Mouse (Mus musculus) bone marrow, adult 2 months (tissue): ENCODE results near the gene Mapkapk2. TPM values are rescaled to one million over a fixed set of nuclear protein-coding genes. Genes with fewer than 3 reads are reported as not detected.

ENCODE experiments used
- H3K27ac ChIP-seq: fragments of 200-500 bp; 2 replicates; pipeline ENCODE4 v1.5.1; 2012; ENCODE audit warnings: low read depth, mild to moderate bottlenecking, control low read depth, inconsistent platforms, low read length; ENCODE audit not compliant: control insufficient read depth, poor library complexity, insufficient read depth
- H3K4me1 ChIP-seq: fragments of 200-500 bp; 2 replicates; pipeline ENCODE4 v1.6.1; 2011; ENCODE audit warnings: low read length; ENCODE audit not compliant: control insufficient read depth, insufficient read depth
- H3K4me3 ChIP-seq: fragments of 200-500 bp; replicated peaks from 2 replicates; pipeline ENCODE3; 2011; ENCODE audit warnings: mild to moderate bottlenecking, low read depth, low read length, control low read depth; ENCODE audit not compliant: control insufficient read depth
- CTCF ChIP-seq: fragments of 200-500 bp; IDR thresholded peaks from 2 replicates; pipeline ENCODE4 v1.5.1; 2011; ENCODE audit warnings: low read length, control low read depth; ENCODE audit not compliant: control insufficient read depth, insufficient read depth
- POLR2A ChIP-seq: fragments of 200-500 bp; IDR thresholded peaks from 2 replicates; pipeline ENCODE4 v1.6.1; 2011; ENCODE audit warnings: low read depth, mild to moderate bottlenecking, control low read depth, low read length, borderline replicate concordance; ENCODE audit not compliant: control insufficient read depth
- WGBS: fragments of 180-500 bp; shearing (Covaris S2); methylation state at CpG from one replicate; pipeline ENCODE4 v1.1.7; 2018; 5-methylcytosine and 5-hydroxymethylcytosine counted together
- polyA plus RNA-seq: library from polyadenylated mRNA; stranded (reverse); fragments of >200 nt; gene quantifications from 2 replicates; pipeline ENCODE4 v1.2.4, GENCODE M21; 2011; ENCODE audit warnings: low replicate concordance; ENCODE audit not compliant: missing spikeins, insufficient read depth, insufficient read length

Mapkapk2 gene
- polyA plus RNA-seq, 1 experiment = 38.1 TPM

DNA sequence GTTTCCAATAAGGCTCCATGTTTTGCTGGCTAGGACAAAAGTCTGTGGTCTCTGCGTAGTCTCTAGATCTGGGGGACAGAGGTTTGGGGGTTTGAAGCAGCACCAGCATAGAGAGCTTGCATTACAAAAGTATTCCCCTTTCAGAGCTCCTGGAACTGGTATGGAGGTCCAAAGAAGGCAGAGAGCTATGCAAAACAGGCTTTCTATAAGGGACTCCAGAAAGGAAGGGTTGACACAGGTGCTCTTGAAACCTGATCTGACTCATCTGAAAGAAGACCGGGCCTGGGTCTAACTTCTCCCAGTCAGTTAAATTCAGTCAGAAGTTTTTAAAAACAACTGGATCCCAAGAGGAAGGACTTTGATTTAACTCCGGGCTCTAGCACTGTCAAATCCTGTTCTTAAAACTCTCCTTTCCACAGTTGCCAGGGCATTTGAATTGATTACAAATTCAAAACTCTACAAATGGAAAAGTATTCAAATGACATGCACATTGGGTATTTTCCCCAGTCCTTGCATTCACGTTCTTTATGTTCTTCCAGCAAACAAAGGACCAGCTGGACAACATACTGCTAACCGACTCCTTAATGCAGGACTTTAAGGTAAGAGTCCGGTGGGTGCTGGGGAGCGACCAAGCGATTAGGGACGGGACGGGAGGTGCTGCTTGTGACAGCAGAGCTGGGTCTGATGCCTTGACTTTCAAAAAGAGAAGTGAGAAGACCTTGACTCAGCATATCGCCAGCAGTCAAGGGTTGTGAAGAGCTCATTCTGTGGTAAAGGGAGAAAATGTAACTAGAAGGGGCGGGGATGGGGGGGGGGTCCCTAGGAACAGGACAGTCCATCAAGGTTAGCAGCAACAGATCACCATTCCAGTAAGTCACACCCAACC, 77.0 kb downstream of the Mapkapk2 start:
- WGBS = 15% methylated on average over 12 of the region's 12 CpGs
- TF ChIP-seq CTCF (no peak), POLR2A (no peak)
- no peak overlapping the region for H3K4me3 ChIP-seq
- H3K27ac ChIP-seq = no peak overlapping the region
- H3K4me1 ChIP-seq = peaks cover 4% of the 10 kb centered on the region

DNA sequence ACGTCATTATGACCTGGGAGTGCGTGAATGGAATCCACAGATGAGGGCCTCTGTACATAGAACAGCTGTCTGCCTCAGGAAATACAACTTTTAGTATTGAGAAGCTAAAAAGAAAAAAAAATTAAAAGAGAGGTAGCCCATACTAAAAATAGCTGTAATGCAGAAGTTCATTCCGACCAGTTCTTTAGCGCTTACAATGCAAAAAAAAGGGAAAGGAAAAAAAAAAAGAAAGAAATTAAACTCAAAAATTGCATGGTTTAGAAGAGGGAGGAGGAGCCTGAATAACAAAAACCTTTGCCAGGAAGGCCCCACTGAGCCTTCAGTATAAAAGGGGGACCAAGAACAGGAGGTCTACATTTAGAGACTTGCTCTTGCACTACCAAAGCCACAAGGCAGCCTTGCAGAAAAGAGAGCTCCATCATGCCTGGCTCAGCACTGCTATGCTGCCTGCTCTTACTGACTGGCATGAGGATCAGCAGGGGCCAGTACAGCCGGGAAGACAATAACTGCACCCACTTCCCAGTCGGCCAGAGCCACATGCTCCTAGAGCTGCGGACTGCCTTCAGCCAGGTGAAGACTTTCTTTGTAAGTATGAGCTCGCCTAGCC, 78.0 kb downstream of the Mapkapk2 start, which contains the start of gene Il10:
TSS of gene Il10 (plus strand) at position 354 of the 607 bp plus-strand sequence.
- Histone ChIP-seq H3K27ac (no peak within 1 kb of the TSS), H3K4me1 (peaks cover 2% of the 10 kb centered on the region; the same call in 1 of the 2 replicates), H3K4me3 (no peak within 1 kb of the TSS)
- WGBS = 20% methylated on average over 8 of the region's 8 CpGs
- TF ChIP-seq CTCF (no peak), POLR2A (no peak)

DNA sequence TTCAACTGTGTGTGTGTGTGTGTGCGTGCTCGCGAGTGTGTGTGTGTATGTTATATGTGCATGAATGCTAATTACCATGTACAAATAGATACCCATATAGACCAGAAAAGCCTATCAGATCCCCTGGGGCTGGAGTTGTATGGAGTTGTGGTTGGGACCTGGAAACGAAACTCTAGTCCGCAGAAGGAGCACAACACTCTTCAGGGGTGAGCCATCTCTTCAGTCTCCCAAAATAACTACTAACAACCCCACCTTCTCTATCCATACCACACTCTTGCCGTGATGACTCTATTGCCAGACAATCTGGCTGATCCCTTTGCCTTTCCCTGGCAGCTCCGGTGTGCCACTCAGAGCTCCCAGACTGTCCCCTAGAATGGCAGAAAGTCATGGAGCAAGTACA, 81.7 kb downstream of the Mapkapk2 start:
- Histone ChIP-seq H3K4me1 (peaks cover 2% of the 10 kb centered on the region; the same call in 1 of the 2 replicates), H3K4me3 (no peak overlapping the region), H3K27ac (no peak overlapping the region)
- TF ChIP-seq CTCF (no peak), POLR2A (no peak)
- 81% methylated on average over 7 of the region's 7 CpGs for WGBS

DNA sequence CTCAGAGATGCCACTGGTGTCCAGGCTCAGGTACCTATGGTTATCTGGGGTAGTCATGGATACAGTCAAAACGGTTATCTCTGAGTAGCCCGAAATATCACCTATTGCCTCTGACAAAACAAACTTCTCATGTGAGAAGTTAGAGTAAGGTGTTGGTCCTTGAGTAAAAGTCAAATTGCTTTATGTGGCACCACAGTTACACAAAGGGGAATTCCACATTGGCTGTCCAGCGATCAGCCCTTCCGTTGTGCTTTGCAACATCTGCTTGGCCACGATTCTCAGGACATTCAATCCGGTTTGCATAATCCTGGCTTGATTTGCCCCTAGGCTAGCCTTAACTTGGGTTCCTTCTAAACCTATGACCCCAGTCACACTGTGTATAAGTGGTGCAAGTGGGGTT, 82.3 kb downstream of the Mapkapk2 start:
- Histone ChIP-seq H3K4me1 (peaks cover 2% of the 10 kb centered on the region; the same call in 1 of the 2 replicates), H3K27ac (no peak overlapping the region), H3K4me3 (no peak overlapping the region)
- TF ChIP-seq CTCF (no peak), POLR2A (no peak)
- WGBS = 48% methylated on average over 6 of the region's 6 CpGs

DNA sequence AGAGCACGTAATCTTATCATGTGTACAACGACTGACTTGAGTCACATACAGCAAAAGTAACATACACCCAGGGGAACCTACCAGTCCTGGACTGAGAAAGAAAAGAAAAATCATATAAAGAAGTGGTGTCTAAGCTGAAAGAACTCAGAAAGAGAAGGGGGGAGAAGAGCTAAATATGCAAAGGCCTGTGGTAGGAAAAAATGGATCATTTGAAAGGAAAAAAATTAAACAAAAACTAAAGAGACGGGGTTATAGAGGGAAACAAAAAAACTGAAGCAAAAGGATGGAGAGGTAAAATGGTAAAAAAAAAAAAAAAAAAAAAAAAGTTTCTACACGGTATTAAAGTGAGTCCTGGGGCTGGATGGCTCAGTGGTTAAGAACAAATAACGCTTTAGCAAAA, 83.7 kb downstream of the Mapkapk2 start:
- TF ChIP-seq CTCF (no peak), POLR2A (no peak)
- no peak overlapping the region for H3K27ac ChIP-seq
- H3K4me3 ChIP-seq = no peak overlapping the region
- WGBS = 84% methylated on average over 5 of the region's 5 CpGs
- H3K4me1 ChIP-seq = 0 out of 2 replicates have a peak, but pooled peaks cover under 1% of the 10 kb centered on the region

DNA sequence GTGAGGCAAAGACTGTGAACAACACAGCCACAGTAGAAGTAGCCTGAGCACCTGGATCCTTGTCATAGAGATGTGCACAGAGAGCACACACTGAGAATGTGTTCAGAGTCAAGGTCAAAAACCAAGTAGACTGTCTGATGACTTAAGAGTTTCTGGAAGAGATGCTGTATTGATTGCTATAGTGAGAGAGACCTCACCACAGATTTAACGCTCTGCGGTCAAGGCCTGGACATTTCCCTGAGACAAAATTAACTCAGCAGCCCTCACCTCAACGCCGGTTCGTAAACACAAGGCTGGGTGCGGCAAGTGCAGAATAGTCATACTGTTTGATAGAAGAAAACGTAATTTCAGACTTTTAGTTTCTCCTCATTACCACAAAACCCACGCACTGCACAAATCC, 85.1 kb downstream of the Mapkapk2 start:
- no peaks in the 10 kb centered on the region for H3K4me1 ChIP-seq
- no peak for TF ChIP-seq CTCF
- TF ChIP-seq POLR2A = no peak
- WGBS = 85% methylated on average over 8 of the region's 8 CpGs
- H3K27ac ChIP-seq = no peak overlapping the region
- no peak overlapping the region for H3K4me3 ChIP-seq

DNA sequence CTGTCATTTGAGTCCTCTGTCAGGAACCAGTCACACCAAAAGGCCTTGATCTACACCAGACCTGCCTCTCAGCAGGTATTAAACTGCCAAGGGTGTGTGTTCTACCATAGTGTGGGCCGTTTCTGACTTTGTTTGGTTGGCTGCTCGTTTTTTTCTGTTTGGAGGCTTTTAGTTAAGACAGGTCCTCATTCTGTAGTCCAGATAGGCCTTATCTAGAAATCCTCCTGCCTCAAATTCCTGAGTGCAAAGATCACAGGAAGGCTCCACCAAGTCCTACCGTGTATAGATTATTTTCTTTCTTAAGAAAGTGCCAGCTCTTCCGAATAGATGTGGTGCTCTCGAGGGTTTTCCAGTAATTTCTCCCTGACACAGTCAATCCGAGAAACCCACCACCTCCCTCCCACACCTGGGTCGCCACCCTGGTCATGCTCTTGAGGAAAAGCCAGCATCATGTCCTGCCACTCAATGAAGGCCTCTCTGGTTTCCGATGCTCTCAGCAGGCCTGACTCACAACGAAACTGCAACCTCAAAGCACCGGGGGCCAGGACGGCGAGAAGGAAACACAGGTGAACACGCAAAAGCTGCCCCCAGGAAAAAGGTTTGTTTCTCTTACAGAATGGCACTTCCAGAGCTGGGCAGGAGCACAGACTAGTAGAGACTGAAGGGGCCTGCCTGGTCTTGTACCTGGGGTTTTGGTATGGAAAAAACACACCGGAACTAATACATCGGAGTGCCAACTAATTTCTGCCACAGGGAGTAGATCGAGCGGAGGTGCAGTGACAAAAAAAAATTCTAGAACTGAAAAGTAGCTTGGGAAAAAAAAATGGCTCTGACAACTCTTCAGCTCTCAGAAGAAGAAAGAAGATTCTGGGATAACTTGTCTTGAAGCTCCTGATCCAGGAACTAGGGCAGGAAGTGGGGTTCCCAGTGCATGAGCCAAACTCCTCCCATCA, 87.1 kb downstream of the Mapkapk2 start:
- 61% methylated on average over 17 of the region's 17 CpGs for WGBS
- H3K27ac ChIP-seq = no peak overlapping the region; the same call in 1 of the 2 replicates
- TF ChIP-seq CTCF (no peak), POLR2A (no peak)
- no peak overlapping the region for H3K4me3 ChIP-seq
- H3K4me1 ChIP-seq = no peaks in the 10 kb centered on the region
